Mouse (Mus musculus): Measurements from ENCODE around the gene Ttyh3.

DNA sequence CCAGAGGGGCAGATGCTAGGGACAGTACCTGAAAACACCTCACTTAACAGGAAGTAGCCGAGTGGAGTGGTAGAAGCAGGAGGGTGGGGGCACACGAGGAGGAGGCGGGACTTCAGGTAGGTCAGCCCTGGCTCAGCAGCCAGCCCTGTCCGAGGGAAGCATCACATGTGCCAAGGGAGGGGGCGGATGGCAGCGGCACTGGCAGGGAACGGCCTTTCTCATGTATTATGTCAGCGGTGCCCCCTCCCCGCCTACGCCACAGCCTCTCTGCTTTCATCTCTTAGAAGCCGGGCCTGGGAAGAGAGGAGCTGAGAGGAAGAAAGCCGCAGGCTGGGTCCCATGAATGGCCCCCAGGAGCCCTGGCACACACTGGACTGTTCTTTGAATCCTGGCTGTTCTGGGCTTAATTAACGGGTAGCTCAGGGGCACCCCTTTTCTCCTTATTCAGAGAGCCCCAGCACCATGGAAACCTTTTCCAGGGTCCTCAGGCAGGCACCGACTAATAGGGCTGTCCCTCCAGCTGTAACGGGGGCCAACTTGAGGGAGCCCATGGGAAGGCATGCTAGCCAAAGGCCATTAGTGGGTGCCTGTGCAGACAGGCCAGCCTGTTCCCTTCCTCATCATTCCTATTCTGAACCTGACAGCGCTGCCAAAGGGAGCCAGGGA, 10.9 kb upstream of the Ttyh3 start:
- TF ChIP-seq CTCF (IDR thresholded peaks at IDR 0.05; ENCODE audit: control insufficient read depth, insufficient read depth, insufficient read length) (no peak), MYOG (IDR thresholded peaks at IDR 0.05; ENCODE audit: control insufficient read depth, extremely low read depth, insufficient read length) (no peak), MYOD1 (IDR thresholded peaks at IDR 0.05; ENCODE audit: control insufficient read depth, insufficient read length, low read depth) (no peak), FOSL1 (IDR thresholded peaks at IDR 0.05; ENCODE audit: insufficient read depth, low read length, poor library complexity, severe bottlenecking) (no peak), MAX (IDR thresholded peaks at IDR 0.05) (no peak), CEBPB (IDR thresholded peaks at IDR 0.05; ENCODE audit: low read depth) (no peak)
